34 mouse cellular contexts compared by ENCODE assay signal in genomic region chr7:98097557-98097956, GRCm38 (mm10). TPM values are rescaled to one million over a fixed set of nuclear protein-coding genes. Genes with fewer than 3 reads are reported as not detected.
"Had no signal": no experiment of that assay in that cellular context is flagged by ENCODE, and none has a peak within 500 bp of the region (broad histone marks: within the 10 kb centered on the region; RNA-seq: fewer than 3 reads in every experiment).

No protein-coding gene starts in this region.

- H3K27ac ChIP-seq: heart, embryonic 10.5 days; heart, embryonic 13.5 days; heart, embryonic 15.5 days; hindbrain, embryonic 10.5 days; hindbrain, embryonic 12.5 days; hindbrain, embryonic 13.5 days; hindbrain, embryonic 14.5 days; hindbrain, embryonic 15.5 days; hindbrain, postnatal 0 days; intestine, embryonic 15.5 days; kidney, embryonic 15.5 days; kidney, postnatal 0 days; layer of hippocampus, adult 2 months had no signal

- ATAC-seq: hindbrain, embryonic 16.5 days; hindbrain, postnatal 0 days; inflammation-experienced regulatory T-cells, adult 6 months; intestine, embryonic 15.5 days; intestine, embryonic 16.5 days; intestine, postnatal 0 days had no signal

- DNase-seq: heart, postnatal 10 days; heart, postnatal 14 days; heart, postnatal 36 days; heart, postnatal 4 days; kidney, adult 11 months; kidney, adult 18-20 months; kidney, adult 2 months; kidney, adult 8-10 months; kidney, adult 9 months; kidney, postnatal 10 days; kidney, postnatal 14 days; kidney, postnatal 25 days; kidney, postnatal 36 days; kidney, postnatal 4 days; layer of hippocampus, adult 9-11 months; layer of hippocampus, postnatal 36 days had no signal

- H3K27me3 ChIP-seq: heart, embryonic 12.5 days; heart, embryonic 13.5 days; heart, embryonic 15.5 days; hindbrain, embryonic 12.5 days; hindbrain, embryonic 13.5 days; hindbrain, embryonic 15.5 days; intestine, embryonic 15.5 days; kidney, embryonic 15.5 days had no signal

- H3K4me3 ChIP-seq: heart, embryonic 10.5 days; heart, embryonic 12.5 days; heart, embryonic 13.5 days; heart, embryonic 15.5 days; hindbrain, embryonic 10.5 days; hindbrain, embryonic 12.5 days; hindbrain, embryonic 13.5 days; hindbrain, embryonic 15.5 days; intestine, embryonic 15.5 days; kidney, embryonic 15.5 days; layer of hippocampus, adult 2 months had no signal

- H3K4me1 ChIP-seq: heart, embryonic 12.5 days; heart, embryonic 15.5 days; intestine, embryonic 15.5 days had no signal

- H3K36me3 ChIP-seq: heart, embryonic 15.5 days had no signal

RNA-seq across cellular contexts. Expression of gene Omp, which starts 47.7 kb away (rescaled TPM):
- polyA plus RNA-seq: inflammation-experienced regulatory T-cells, adult 6 months had no signal
